Mouse (Mus musculus) heart, adult 18-20 months (tissue): ENCODE measurements around the gene Gm732. TPM values are rescaled to one million over a fixed set of nuclear protein-coding genes. Genes with fewer than 3 reads are reported as not detected.

Source experiments
- DNase-seq, 2 experiments: peaks; one replicate each; pipeline ENCODE4 v3.0.0; 2021 to 2022; ENCODE audit warnings: mixed read lengths in 1 of 2
- long read RNA-seq, 2 experiments: library from polyadenylated mRNA; stranded (forward); transcript quantifications; one replicate each; pipeline ENCODE4 v2.0.0; 2021
- total RNA-seq, 2 experiments: library from RNA; stranded (reverse); gene quantifications; 2 replicates each; pipeline ENCODE4 v1.2.3; 2021

The Gm732 gene
- total RNA-seq: not detected
- long read RNA-seq, experiment 1: 0 reads
- long read RNA-seq, experiment 2: 0 reads

- no peak for DNase-seq
These were observed at the start of gene Gm732 for GRCm38 (mm10) chrX:107948365-107948764. Gene Gm732 (minus strand): TSS chrX:107948465.

Other genes with a start within 250 kb of the Gm732 start
- not detected for gene Tent5d, start 155.9 kb downstream of the Gm732 start, total RNA-seq
- 1 to 10 TPM; 5.5 to 6.6 TPM for gene 2610002M06Rik, start 132.1 kb downstream of the Gm732 start, total RNA-seq